Mouse (Mus musculus) G1E (cell line): ENCODE results near the gene Spag6l.

Experiments
- CTCF ChIP-seq: IDR thresholded peaks from 2 replicates; pipeline ENCODE4 v1.5.1; 2012; ENCODE audit warnings: low read depth, low read length, inconsistent platforms, mixed read lengths
- GATA1 ChIP-seq: IDR thresholded peaks from 2 replicates; pipeline ENCODE4 v1.6.1; 2012; ENCODE audit warnings: borderline replicate concordance, low read length, inconsistent platforms, mixed read lengths
- GATA2 ChIP-seq: IDR thresholded peaks from 2 replicates; pipeline ENCODE4 v1.6.1; 2012; ENCODE audit warnings: low read depth, low read length, inconsistent platforms, borderline replicate concordance
- TAL1 ChIP-seq: conservative IDR thresholded peaks from 2 replicates; pipeline ENCODE4 v1.6.1; 2012; ENCODE audit warnings: low read depth, low read length, inconsistent platforms, mixed read lengths

DNA sequence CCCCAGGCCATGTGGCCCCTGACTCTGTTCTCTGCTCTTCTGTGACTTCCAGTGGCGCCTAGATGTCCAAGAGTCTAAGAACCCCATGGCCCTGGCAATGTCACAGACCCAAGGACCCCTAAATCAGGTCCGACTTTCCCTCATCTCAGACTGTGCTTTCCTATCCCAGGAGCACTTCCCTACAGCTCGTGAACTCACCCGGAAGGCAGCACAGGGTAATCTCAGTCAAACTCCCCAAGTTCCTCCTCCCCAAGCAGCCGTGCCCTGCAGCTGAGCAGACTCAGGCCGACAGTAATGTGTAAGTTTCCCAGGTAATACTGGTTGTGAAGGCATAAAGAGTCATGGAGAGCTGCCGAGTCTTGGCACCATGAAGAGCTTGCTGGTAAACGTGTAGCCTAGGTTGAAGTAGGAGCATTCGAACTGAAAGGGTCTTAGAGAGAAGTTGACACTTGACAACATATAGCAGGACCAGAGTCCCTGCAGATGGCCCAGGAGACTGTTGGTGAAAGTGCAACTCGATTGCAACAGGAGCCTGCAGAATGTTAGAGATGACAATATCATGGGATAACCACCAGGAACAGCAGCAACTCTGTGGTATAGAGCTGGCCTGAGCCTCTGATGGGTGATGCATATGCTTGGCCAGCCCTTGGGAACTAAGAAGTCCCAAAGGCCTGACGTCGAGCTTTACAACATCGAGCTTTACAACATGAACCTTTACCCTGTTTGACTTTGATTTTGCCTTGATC lies 27.6 kb upstream of the Spag6l start:
- TF ChIP-seq CTCF: no peak
- no peak for TF ChIP-seq GATA1
- TF ChIP-seq GATA2: no peak
- TF ChIP-seq TAL1: no peak
